In genomic region chr5:131089876-131090275, GRCm38 (mm10) we compare ENCODE assay signal across 11 mouse cellular contexts.
DNase-seq lines count a peak whose midpoint lies in the region; ATAC-seq lines count a peak whose summit lies in the region.
"Had no signal": no experiment of that assay in that cellular context is flagged by ENCODE, and none has a peak within 500 bp of the region (broad histone marks: within the 10 kb centered on the region; RNA-seq: fewer than 3 reads in every experiment).

No protein-coding gene starts in this region.

- no peak overlapping the region for H3K9ac ChIP-seq in forebrain, embryonic 15.5 days (replicated peaks)
- H3K9ac ChIP-seq in forebrain, embryonic 11.5 days (ENCODE audit: low read length), result no peak overlapping the region
- H3K9ac ChIP-seq: limb, embryonic 15.5 days had no signal

- no peaks in the 10 kb centered on the region for H3K36me3 ChIP-seq in forebrain, embryonic 15.5 days
- no peaks in the 10 kb centered on the region for H3K36me3 ChIP-seq in forebrain, embryonic 11.5 days (ENCODE audit: control insufficient read depth, insufficient read depth, low read length)
- no peaks in the 10 kb centered on the region for H3K36me3 ChIP-seq in megakaryocyte, embryonic 14.5 days (replicated peaks; ENCODE audit: low read length)
- H3K36me3 ChIP-seq: limb, embryonic 15.5 days had no signal

- no peaks in the 10 kb centered on the region for H3K9me3 ChIP-seq in forebrain, embryonic 15.5 days
- no peaks in the 10 kb centered on the region for H3K9me3 ChIP-seq in forebrain, embryonic 11.5 days (ENCODE audit: control insufficient read depth, low read length)
- H3K9me3 ChIP-seq in megakaryocyte, embryonic 14.5 days, result peaks cover 68% of the 10 kb centered on the region
- H3K9me3 ChIP-seq: limb, embryonic 15.5 days had no signal

- H3K4me3 ChIP-seq in forebrain, embryonic 15.5 days, result no peak overlapping the region
- H3K4me3 ChIP-seq in forebrain, embryonic 11.5 days (ENCODE audit: low read depth, low read length), result no peak overlapping the region
- H3K4me3 ChIP-seq in megakaryocyte, embryonic 14.5 days (replicated peaks), result peak overlapping the region; percentile 12
- H3K4me3 ChIP-seq: limb, embryonic 15.5 days; myocyte had no signal

- no peak overlapping the region for H3K4me2 ChIP-seq in forebrain, embryonic 15.5 days (replicated peaks)
- H3K4me2 ChIP-seq in forebrain, embryonic 11.5 days (ENCODE audit: low read depth, low read length, severe bottlenecking), result no peak overlapping the region
- H3K4me2 ChIP-seq: limb, embryonic 15.5 days had no signal

- H3K27ac ChIP-seq in forebrain, embryonic 15.5 days (replicated peaks), result no peak overlapping the region
- H3K27ac ChIP-seq in forebrain, embryonic 11.5 days (ENCODE audit: low read depth, low read length), result no peak overlapping the region
- H3K27ac ChIP-seq: limb, embryonic 15.5 days had no signal

- 54% methylated on average over 8 of the region's 8 CpGs for WGBS in forebrain, embryonic 15.5 days
- WGBS in forebrain, embryonic 11.5 days, result 81% methylated on average over 8 of the region's 8 CpGs

- peaks cover 18% of the 10 kb centered on the region for H3K4me1 ChIP-seq in forebrain, embryonic 15.5 days
- H3K4me1 ChIP-seq in forebrain, embryonic 11.5 days (replicated peaks; ENCODE audit: control insufficient read depth, insufficient read depth, low read length), result no peaks in the 10 kb centered on the region
- no peaks in the 10 kb centered on the region for H3K4me1 ChIP-seq in megakaryocyte, embryonic 14.5 days

- DNase-seq in forebrain, embryonic 11.5 days (ENCODE audit: low spot score), result no peak
- DNase-seq in layer of hippocampus, postnatal 36 days, result peak; percentile 54 to 67
- peak; percentile 26 to 66 for DNase-seq in right cerebral cortex, postnatal 36 days (ENCODE audit: low spot score in 2 of 2)
- no peak for DNase-seq in spleen, postnatal 10 days (ENCODE audit: low spot score in 2 of 2)
- DNase-seq in gastrocnemius, postnatal 4 days (ENCODE audit: low spot score in 2 of 2), result no peak
- DNase-seq: heart, postnatal 36 days had no signal

- ATAC-seq in forebrain, embryonic 15.5 days (replicated peaks), result 0 out of 2 replicates have a peak, but pooled peaks have one; percentile 38
- ATAC-seq in forebrain, embryonic 11.5 days (replicated peaks; ENCODE audit: low FRiP score), result no peak
- ATAC-seq in megakaryocyte, adult 5-6 weeks (ENCODE audit: poor library complexity, severe bottlenecking), result no peak

- H3K27me3 ChIP-seq in forebrain, embryonic 15.5 days, result no peaks in the 10 kb centered on the region
- H3K27me3 ChIP-seq in forebrain, embryonic 11.5 days (ENCODE audit: control insufficient read depth, insufficient read depth, low read length), result no peaks in the 10 kb centered on the region
- H3K27me3 ChIP-seq in megakaryocyte, embryonic 14.5 days (replicated peaks), result no peaks in the 10 kb centered on the region
- H3K27me3 ChIP-seq: limb, embryonic 15.5 days had no signal

Comparison
In these comparisons a context has a peak if more than half of its experiments do, and no peak if none do; other contexts are left out.
1. DNase-seq: peak in layer of hippocampus, postnatal 36 days (2 of 2) and right cerebral cortex, postnatal 36 days (2 of 2); none in forebrain, embryonic 11.5 days (single experiment), spleen, postnatal 10 days (0 of 2) and gastrocnemius, postnatal 4 days (0 of 2).